Mouse (Mus musculus) neural tube, embryonic 13.5 days (tissue): ENCODE results near the gene Gpr83. TPM values are rescaled to one million over a fixed set of nuclear protein-coding genes. Genes with fewer than 3 reads are reported as not detected.

Source experiments
- ATAC-seq: fragments of 200-750 bp; cut with Nextera tagmentation; 2 replicates; pipeline ENCODE4 v1.8.0; 2017; ENCODE audit warnings: low read depth, mild to moderate bottlenecking, moderate TSS enrichment, moderate library complexity
- H3K27ac ChIP-seq: fragments of 300-500 bp; sonication (generic); replicated peaks from 2 replicates; pipeline ENCODE4 v1.5.1; 2015; ENCODE audit warnings: moderate library complexity, mild to moderate bottlenecking, inconsistent platforms
- H3K27me3 ChIP-seq: fragments of 300-500 bp; sonication (generic); 2 replicates; pipeline ENCODE4 v1.6.1; 2015; ENCODE audit warnings: mild to moderate bottlenecking, inconsistent platforms
- H3K36me3 ChIP-seq: fragments of 300-500 bp; sonication (generic); 2 replicates; pipeline ENCODE4 v1.6.1; 2015; ENCODE audit warnings: mild to moderate bottlenecking, inconsistent platforms
- H3K4me1 ChIP-seq: fragments of 300-500 bp; sonication (generic); replicated peaks from 2 replicates; pipeline ENCODE4 v1.6.1; 2015; ENCODE audit warnings: inconsistent platforms
- H3K4me2 ChIP-seq: fragments of 300-500 bp; sonication (generic); 2 replicates; pipeline ENCODE4 v1.6.1; 2015; ENCODE audit warnings: inconsistent platforms, mild to moderate bottlenecking, moderate library complexity
- H3K4me3 ChIP-seq: fragments of 300-500 bp; sonication (generic); 2 replicates; pipeline ENCODE4 v1.5.1; 2015; ENCODE audit warnings: mild to moderate bottlenecking, inconsistent platforms
- H3K9ac ChIP-seq: fragments of 300-500 bp; sonication (generic); 2 replicates; pipeline ENCODE4 v1.6.1; 2015; ENCODE audit warnings: moderate library complexity, mild to moderate bottlenecking, inconsistent platforms
- H3K9me3 ChIP-seq: fragments of 300-500 bp; sonication (generic); 2 replicates; pipeline ENCODE4 v1.6.1; 2016; ENCODE audit warnings: inconsistent platforms
- WGBS: fragments of 180-500 bp; shearing (Covaris S2); methylation state at CpG from one replicate; pipeline ENCODE4 v1.1.7; 2015; 5-methylcytosine and 5-hydroxymethylcytosine counted together
- polyA plus RNA-seq: library from polyadenylated mRNA; unstranded; fragments of >200 nt; fragmentation: Nextera tagmentation; extraction: Ambion mirVana; gene quantifications from 2 replicates; pipeline ENCODE4 v1.2.1, GENCODE M21; 2015

Gpr83 gene
- polyA plus RNA-seq, 1 experiment from 2014 or later, result 0.43 TPM

- Histone ChIP-seq H3K4me2 (no peak overlapping the region), H3K9me3 (no peaks in the 10 kb centered on the region), H3K9ac (no peak overlapping the region), H3K27me3 (no peaks in the 10 kb centered on the region), H3K4me3 (no peak overlapping the region), H3K4me1 (peaks cover 6% of the 10 kb centered on the region), H3K27ac (no peak overlapping the region), H3K36me3 (no peaks in the 10 kb centered on the region)
- ATAC-seq, result no peak
- WGBS, result 86% methylated on average over 2 of the region's 2 CpGs
Observed at GRCm38 (mm10) chr9:14917661-14918060, 57.7 kb downstream of the Gpr83 start.

DNA sequence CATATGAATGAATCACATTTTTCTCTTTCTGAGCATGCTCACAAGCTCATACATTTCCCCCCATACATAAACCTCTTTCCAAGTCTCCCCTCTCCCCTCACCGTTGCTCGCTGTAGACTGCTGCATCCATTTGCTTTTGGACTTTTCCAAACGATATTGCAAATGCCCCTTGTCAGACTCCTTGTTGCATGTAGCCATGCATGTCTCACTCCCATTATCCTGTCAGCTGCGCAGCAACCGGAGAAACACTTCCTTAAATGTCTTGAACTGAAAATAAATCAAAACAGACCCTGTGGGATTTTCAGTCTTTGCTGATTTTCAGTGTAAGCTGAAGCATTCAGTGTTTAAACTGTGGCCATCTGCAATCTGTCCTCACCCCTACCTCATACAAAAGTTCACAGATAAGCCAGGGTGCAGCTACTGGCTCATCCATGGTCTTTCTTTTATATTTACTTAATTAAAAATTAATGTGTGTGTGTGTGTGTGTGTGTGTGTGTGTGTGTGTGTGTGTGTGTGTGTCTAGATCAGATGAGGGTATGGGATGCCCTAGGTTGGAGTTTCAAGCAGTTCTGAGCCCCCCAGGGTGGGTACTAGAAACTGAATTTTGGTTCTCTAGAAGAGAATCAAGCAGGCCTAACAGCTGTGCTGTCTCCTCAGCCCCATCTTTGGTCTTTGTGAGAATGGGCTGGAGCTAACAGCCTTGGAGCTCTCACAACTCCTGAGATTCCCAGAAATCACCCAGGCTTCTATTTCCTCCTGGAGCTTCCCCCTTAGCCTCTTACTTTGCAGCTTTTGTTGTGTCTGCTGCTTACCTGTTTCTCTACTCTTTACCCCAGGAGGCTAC lies 59.0 kb downstream of the Gpr83 start:
- WGBS, result 59% methylated on average over 5 of the region's 5 CpGs
- ATAC-seq, result no peak

More for the DNA sequence above, 59.0 kb downstream of the Gpr83 start:
- Histone ChIP-seq H3K9me3 (no peaks in the 10 kb centered on the region), H3K4me2 (no peak overlapping the region), H3K4me1 (peaks cover 6% of the 10 kb centered on the region), H3K27me3 (no peaks in the 10 kb centered on the region), H3K27ac (no peak overlapping the region), H3K4me3 (no peak overlapping the region), H3K36me3 (no peaks in the 10 kb centered on the region), H3K9ac (no peak overlapping the region)

Other genes with a start within 250 kb of the Gpr83 start
- 8.0 and 9.3 TPM in 2 replicates for gene Amotl1, start 215.2 kb upstream of the Gpr83 start, polyA plus RNA-seq
- gene Piwil4, start 119.5 kb upstream of the Gpr83 start, polyA plus RNA-seq, result 0.14 TPM in 1 of 2 replicates, not detected in the other
- 1.0 and 1.6 TPM in 2 replicates for gene Fut4, start 107.8 kb upstream of the Gpr83 start, polyA plus RNA-seq
- 1.2 TPM in 1 of 2 replicates, not detected in the other for gene 1700012B09Rik, start 89.2 kb upstream of the Gpr83 start, polyA plus RNA-seq
- 11.0 and 14.8 TPM in 2 replicates for gene Mre11a, start 75.6 kb upstream of the Gpr83 start, polyA plus RNA-seq
- gene Ankrd49, start 75.4 kb upstream of the Gpr83 start, polyA plus RNA-seq, result 27.8 and 34.6 TPM in 2 replicates
- gene Izumo1r, start 43.7 kb downstream of the Gpr83 start, polyA plus RNA-seq, result not detected in 2 replicates
- gene Panx1, start 185.3 kb downstream of the Gpr83 start, polyA plus RNA-seq, result 139 and 157 TPM in 2 replicates